Mouse (Mus musculus): ENCODE measurements at regions not wholly inside any gene's neighbourhood (a gene's known extent, or its start where the extent isn't known, plus 50 kb on each side); places are given as distances from the start of the nearest gene placed in this dataset.

GRCm38 (mm10) chr10:102763696-102764095, 251.7 kb downstream of the Rassf9 start:
- H3K4me3 ChIP-seq (ENCODE audit: low read depth, low read length) = no peak overlapping the region
- H3K4me2 ChIP-seq = no peak overlapping the region
- H3K4me1 ChIP-seq (replicated peaks; ENCODE audit: control insufficient read depth, insufficient read depth, low read length) = no peaks in the 10 kb centered on the region
- no peaks in the 10 kb centered on the region for H3K9me3 ChIP-seq (ENCODE audit: control insufficient read depth, low read length)
- H3K27ac ChIP-seq (ENCODE audit: low read depth, low read length) = no peak overlapping the region
- ATAC-seq (replicated peaks; ENCODE audit: low FRiP score) = no peak
- 70% methylated on average over 4 of the region's 4 CpGs for WGBS
- H3K36me3 ChIP-seq (ENCODE audit: control insufficient read depth, insufficient read depth, low read length) = no peaks in the 10 kb centered on the region
- no peak for DNase-seq (ENCODE audit: low spot score)
- H3K9ac ChIP-seq (ENCODE audit: low read depth, low read length) = no peak overlapping the region
- H3K27me3 ChIP-seq (replicated peaks; ENCODE audit: control insufficient read depth, insufficient read depth, low read length) = no peaks in the 10 kb centered on the region

GRCm38 (mm10) chr10:102762378-102762777, 250.4 kb downstream of the Rassf9 start:
- WGBS = 66% methylated on average over 2 of the region's 2 CpGs
- H3K27me3 ChIP-seq (replicated peaks; ENCODE audit: control insufficient read depth, insufficient read depth, low read length) = no peaks in the 10 kb centered on the region
- H3K4me3 ChIP-seq (ENCODE audit: low read depth, low read length) = no peak overlapping the region
- no peak overlapping the region for H3K4me2 ChIP-seq
- H3K4me1 ChIP-seq (replicated peaks; ENCODE audit: control insufficient read depth, insufficient read depth, low read length) = no peaks in the 10 kb centered on the region
- ATAC-seq (replicated peaks; ENCODE audit: low FRiP score) (peak; percentile 72), DNase-seq (ENCODE audit: low spot score) (no peak)
- no peaks in the 10 kb centered on the region for H3K9me3 ChIP-seq (ENCODE audit: control insufficient read depth, low read length)
- no peak overlapping the region for H3K27ac ChIP-seq (ENCODE audit: low read depth, low read length)
- H3K36me3 ChIP-seq (ENCODE audit: control insufficient read depth, insufficient read depth, low read length) = no peaks in the 10 kb centered on the region
- no peak overlapping the region for H3K9ac ChIP-seq (ENCODE audit: low read depth, low read length)

- Histone ChIP-seq H3K9ac (ENCODE audit: low read depth, low read length) (no peak overlapping the region), H3K4me2 (no peak overlapping the region), H3K4me1 (replicated peaks; ENCODE audit: control insufficient read depth, insufficient read depth, low read length) (no peaks in the 10 kb centered on the region), H3K27me3 (replicated peaks; ENCODE audit: control insufficient read depth, insufficient read depth, low read length) (no peaks in the 10 kb centered on the region), H3K4me3 (ENCODE audit: low read depth, low read length) (no peak overlapping the region), H3K9me3 (ENCODE audit: control insufficient read depth, low read length) (no peaks in the 10 kb centered on the region), H3K27ac (ENCODE audit: low read depth, low read length) (no peak overlapping the region), H3K36me3 (ENCODE audit: control insufficient read depth, insufficient read depth, low read length) (no peaks in the 10 kb centered on the region)
- no peak for ATAC-seq (replicated peaks; ENCODE audit: low FRiP score)
- DNase-seq (ENCODE audit: low spot score) = no peak
- WGBS = 54% methylated on average over 3 of the region's 3 CpGs
Observed at GRCm38 (mm10) chr10:102735207-102735606, 223.2 kb downstream of the Rassf9 start.

GRCm38 (mm10) chr10:102732420-102732819, 220.4 kb downstream of the Rassf9 start:
- H3K36me3 ChIP-seq (ENCODE audit: control insufficient read depth, insufficient read depth, low read length) = no peaks in the 10 kb centered on the region
- ATAC-seq (replicated peaks; ENCODE audit: low FRiP score) (no peak), DNase-seq (ENCODE audit: low spot score) (no peak)
- 72% methylated on average over 6 of the region's 6 CpGs for WGBS
- no peak overlapping the region for H3K27ac ChIP-seq (ENCODE audit: low read depth, low read length)
- H3K27me3 ChIP-seq (replicated peaks; ENCODE audit: control insufficient read depth, insufficient read depth, low read length) = no peaks in the 10 kb centered on the region
- no peaks in the 10 kb centered on the region for H3K9me3 ChIP-seq (ENCODE audit: control insufficient read depth, low read length)
- H3K4me1 ChIP-seq (replicated peaks; ENCODE audit: control insufficient read depth, insufficient read depth, low read length) = no peaks in the 10 kb centered on the region
- no peak overlapping the region for H3K4me3 ChIP-seq (ENCODE audit: low read depth, low read length)
- no peak overlapping the region for H3K9ac ChIP-seq (ENCODE audit: low read depth, low read length)
- no peak overlapping the region for H3K4me2 ChIP-seq

- 70% methylated on average over 2 of the region's 2 CpGs for WGBS
- Histone ChIP-seq H3K4me1 (replicated peaks; ENCODE audit: control insufficient read depth, insufficient read depth, low read length) (no peaks in the 10 kb centered on the region), H3K9me3 (ENCODE audit: control insufficient read depth, low read length) (no peaks in the 10 kb centered on the region), H3K36me3 (ENCODE audit: control insufficient read depth, insufficient read depth, low read length) (no peaks in the 10 kb centered on the region), H3K4me2 (no peak overlapping the region), H3K9ac (ENCODE audit: low read depth, low read length) (no peak overlapping the region), H3K27me3 (replicated peaks; ENCODE audit: control insufficient read depth, insufficient read depth, low read length) (no peaks in the 10 kb centered on the region), H3K4me3 (ENCODE audit: low read depth, low read length) (no peak overlapping the region), H3K27ac (ENCODE audit: low read depth, low read length) (no peak overlapping the region)
- DNase-seq (ENCODE audit: low spot score) = no peak
- no peak for ATAC-seq (replicated peaks; ENCODE audit: low FRiP score)
Observed at GRCm38 (mm10) chr10:102712263-102712662, 200.2 kb downstream of the Rassf9 start.

- Histone ChIP-seq H3K27ac (ENCODE audit: low read depth, low read length) (no peak overlapping the region), H3K9ac (ENCODE audit: low read depth, low read length) (no peak overlapping the region), H3K4me3 (ENCODE audit: low read depth, low read length) (no peak overlapping the region), H3K9me3 (ENCODE audit: control insufficient read depth, low read length) (no peaks in the 10 kb centered on the region), H3K36me3 (ENCODE audit: control insufficient read depth, insufficient read depth, low read length) (no peaks in the 10 kb centered on the region), H3K4me1 (replicated peaks; ENCODE audit: control insufficient read depth, insufficient read depth, low read length) (no peaks in the 10 kb centered on the region), H3K4me2 (no peak overlapping the region), H3K27me3 (replicated peaks; ENCODE audit: control insufficient read depth, insufficient read depth, low read length) (no peaks in the 10 kb centered on the region)
- 85% methylated on average over 3 of the region's 3 CpGs for WGBS
- no peak for ATAC-seq (replicated peaks; ENCODE audit: low FRiP score)
- DNase-seq (ENCODE audit: low spot score) = no peak
Observed at GRCm38 (mm10) chr10:102705848-102706247, 193.8 kb downstream of the Rassf9 start.

- Histone ChIP-seq H3K36me3 (ENCODE audit: control insufficient read depth, insufficient read depth, low read length) (no peaks in the 10 kb centered on the region), H3K4me1 (replicated peaks; ENCODE audit: control insufficient read depth, insufficient read depth, low read length) (no peaks in the 10 kb centered on the region), H3K4me2 (no peak overlapping the region), H3K9ac (ENCODE audit: low read depth, low read length) (no peak overlapping the region), H3K27ac (ENCODE audit: low read depth, low read length) (no peak overlapping the region), H3K27me3 (replicated peaks; ENCODE audit: control insufficient read depth, insufficient read depth, low read length) (no peaks in the 10 kb centered on the region), H3K9me3 (ENCODE audit: control insufficient read depth, low read length) (no peaks in the 10 kb centered on the region), H3K4me3 (ENCODE audit: low read depth, low read length) (no peak overlapping the region)
- DNase-seq (ENCODE audit: low spot score) (no peak), ATAC-seq (replicated peaks; ENCODE audit: low FRiP score) (no peak)
- WGBS = 67% methylated on average over 2 of the region's 2 CpGs
Observed at GRCm38 (mm10) chr10:102694810-102695209, 182.8 kb downstream of the Rassf9 start.

- H3K36me3 ChIP-seq (ENCODE audit: control insufficient read depth, insufficient read depth, low read length) = no peaks in the 10 kb centered on the region
- no peak for DNase-seq (ENCODE audit: low spot score)
- H3K4me3 ChIP-seq (ENCODE audit: low read depth, low read length) = no peak overlapping the region
- no peaks in the 10 kb centered on the region for H3K9me3 ChIP-seq (ENCODE audit: control insufficient read depth, low read length)
- 55% methylated on average over 1 of the region's 1 CpGs for WGBS
- no peak overlapping the region for H3K9ac ChIP-seq (ENCODE audit: low read depth, low read length)
- H3K27ac ChIP-seq (ENCODE audit: low read depth, low read length) = no peak overlapping the region
- H3K27me3 ChIP-seq (replicated peaks; ENCODE audit: control insufficient read depth, insufficient read depth, low read length) = no peaks in the 10 kb centered on the region
- no peak overlapping the region for H3K4me2 ChIP-seq
- no peak for ATAC-seq (replicated peaks; ENCODE audit: low FRiP score)
- H3K4me1 ChIP-seq (replicated peaks; ENCODE audit: control insufficient read depth, insufficient read depth, low read length) = no peaks in the 10 kb centered on the region
Observed at GRCm38 (mm10) chr10:102689966-102690365, 177.9 kb downstream of the Rassf9 start.

- DNase-seq (ENCODE audit: low spot score) = no peak
- no peaks in the 10 kb centered on the region for H3K36me3 ChIP-seq (ENCODE audit: control insufficient read depth, insufficient read depth, low read length)
- ATAC-seq (replicated peaks; ENCODE audit: low FRiP score) = no peak
Observed at GRCm38 (mm10) chr10:102686667-102687397, 174.8 kb downstream of the Rassf9 start.

More at GRCm38 (mm10) chr10:102686667-102687397, 174.8 kb downstream of the Rassf9 start:
- Histone ChIP-seq H3K9ac (ENCODE audit: low read depth, low read length) (no peak overlapping the region), H3K27ac (ENCODE audit: low read depth, low read length) (no peak overlapping the region), H3K9me3 (ENCODE audit: control insufficient read depth, low read length) (no peaks in the 10 kb centered on the region), H3K4me1 (replicated peaks; ENCODE audit: control insufficient read depth, insufficient read depth, low read length) (no peaks in the 10 kb centered on the region), H3K4me2 (no peak overlapping the region), H3K4me3 (ENCODE audit: low read depth, low read length) (no peak overlapping the region), H3K27me3 (replicated peaks; ENCODE audit: control insufficient read depth, insufficient read depth, low read length) (no peaks in the 10 kb centered on the region)
- 71% methylated on average over 14 of the region's 14 CpGs for WGBS
